Mouse (Mus musculus) forebrain, embryonic 12.5 days (tissue): ENCODE measurements around the gene Rtl3. TPM values are rescaled to one million over a fixed set of nuclear protein-coding genes. Genes with fewer than 3 reads are reported as not detected.

Source experiments
- ATAC-seq: fragments of 200-750 bp; cut with Nextera tagmentation; 2 replicates; pipeline ENCODE4 v1.8.0; 2017; ENCODE audit warnings: moderate TSS enrichment; ENCODE audit not compliant: low FRiP score
- H3K27ac ChIP-seq: fragments of 300-500 bp; sonication (generic); 2 replicates; pipeline ENCODE4 v1.5.1; 2016; ENCODE audit warnings: mild to moderate bottlenecking
- H3K27me3 ChIP-seq: fragments of 300-500 bp; sonication (generic); 2 replicates; pipeline ENCODE4 v1.6.1; 2016; ENCODE audit warnings: mild to moderate bottlenecking
- H3K36me3 ChIP-seq: fragments of 300-500 bp; sonication (generic); replicated peaks from 2 replicates; pipeline ENCODE4 v1.6.1; 2016; ENCODE audit warnings: mild to moderate bottlenecking
- H3K4me1 ChIP-seq: fragments of 300-500 bp; sonication (generic); 2 replicates; pipeline ENCODE4 v1.6.1; 2016
- H3K4me2 ChIP-seq: fragments of 300-500 bp; sonication (generic); 2 replicates; pipeline ENCODE4 v1.6.1; 2016; ENCODE audit warnings: mild to moderate bottlenecking, moderate library complexity
- H3K4me3 ChIP-seq: fragments of 300-500 bp; sonication (generic); replicated peaks from 2 replicates; pipeline ENCODE4 v1.5.1; 2016; ENCODE audit warnings: mild to moderate bottlenecking
- H3K9ac ChIP-seq: fragments of 300-500 bp; sonication (generic); 2 replicates; pipeline ENCODE4 v1.6.1; 2016; ENCODE audit warnings: mild to moderate bottlenecking
- H3K9me3 ChIP-seq: fragments of 300-500 bp; sonication (generic); 2 replicates; pipeline ENCODE4 v1.6.1; 2016
- WGBS: fragments of 180-500 bp; shearing (Covaris S2); methylation state at CpG from one replicate; pipeline ENCODE4 v1.1.7; 2016; 5-methylcytosine and 5-hydroxymethylcytosine counted together
- polyA plus RNA-seq: library from polyadenylated mRNA; unstranded; fragments of >200 nt; fragmentation: Nextera tagmentation; extraction: Ambion mirVana; gene quantifications from 2 replicates; pipeline ENCODE4 v1.2.1, GENCODE M21; 2016

Gene Rtl3
- 2.4 and 3.6 TPM in 2 replicates for polyA plus RNA-seq

DNA sequence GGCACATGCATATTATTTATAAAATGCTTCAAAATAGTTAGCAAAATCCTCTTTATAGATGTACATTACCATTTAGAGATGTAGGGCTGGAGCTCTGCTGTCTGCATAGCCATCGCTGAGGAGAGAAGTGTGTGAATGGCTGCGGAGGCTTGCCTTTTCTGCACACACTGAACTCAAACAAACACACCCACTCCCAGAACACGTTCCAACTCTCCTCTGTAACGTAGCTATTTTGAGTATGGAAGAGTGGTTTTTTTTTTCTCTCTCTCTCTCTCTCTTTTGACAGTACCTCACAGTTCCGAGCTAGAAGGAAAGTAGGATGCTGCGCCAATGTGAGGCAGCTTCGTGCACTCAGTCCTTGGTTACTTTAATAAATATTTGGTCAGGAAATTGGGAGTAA, at the start of gene Rtl3:
Gene Rtl3 (minus strand): TSS at position 236 of the 400 bp plus-strand sequence.
- no peak within 1 kb of the TSS for H3K27ac ChIP-seq
- H3K4me2 ChIP-seq: no peak within 1 kb of the TSS
- H3K9ac ChIP-seq: no peak within 1 kb of the TSS
- no peak for ATAC-seq
- no peaks in the 10 kb centered on the region for H3K36me3 ChIP-seq
- 78% methylated on average over 7 of the region's 7 CpGs for WGBS
- no peaks in the 10 kb centered on the region for H3K9me3 ChIP-seq
- no peaks in the 10 kb centered on the region for H3K27me3 ChIP-seq
- H3K4me3 ChIP-seq: no peak within 1 kb of the TSS
- no peaks in the 10 kb centered on the region for H3K4me1 ChIP-seq

DNA sequence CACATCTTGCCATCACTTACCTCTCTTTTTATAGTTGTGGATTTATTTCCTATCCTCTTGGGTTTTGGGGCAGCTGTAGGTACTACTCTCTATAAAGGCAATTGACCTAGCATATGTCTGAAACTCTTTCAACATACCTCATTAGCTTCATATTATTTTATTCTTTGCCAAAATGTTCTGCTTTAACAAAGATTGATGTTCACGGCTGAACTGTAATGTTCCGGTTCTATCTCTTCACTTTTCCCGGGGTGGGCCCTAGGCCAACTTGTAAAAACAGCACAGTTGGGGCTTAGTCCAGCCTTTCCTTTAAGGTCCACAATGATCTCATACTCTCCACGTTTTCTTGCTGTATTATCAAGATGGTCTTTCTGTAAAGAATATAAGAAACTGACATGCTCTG, 31.9 kb upstream of the Rtl3 start:
- Histone ChIP-seq H3K4me1 (no peaks in the 10 kb centered on the region), H3K36me3 (no peaks in the 10 kb centered on the region), H3K27me3 (0 out of 2 replicates have a peak, but pooled peaks cover 6% of the 10 kb centered on the region), H3K9ac (no peak overlapping the region), H3K4me2 (no peak overlapping the region), H3K9me3 (no peaks in the 10 kb centered on the region), H3K27ac (no peak overlapping the region), H3K4me3 (no peak overlapping the region)
- WGBS: 61% methylated on average over 4 of the region's 4 CpGs
- ATAC-seq: no peak

DNA sequence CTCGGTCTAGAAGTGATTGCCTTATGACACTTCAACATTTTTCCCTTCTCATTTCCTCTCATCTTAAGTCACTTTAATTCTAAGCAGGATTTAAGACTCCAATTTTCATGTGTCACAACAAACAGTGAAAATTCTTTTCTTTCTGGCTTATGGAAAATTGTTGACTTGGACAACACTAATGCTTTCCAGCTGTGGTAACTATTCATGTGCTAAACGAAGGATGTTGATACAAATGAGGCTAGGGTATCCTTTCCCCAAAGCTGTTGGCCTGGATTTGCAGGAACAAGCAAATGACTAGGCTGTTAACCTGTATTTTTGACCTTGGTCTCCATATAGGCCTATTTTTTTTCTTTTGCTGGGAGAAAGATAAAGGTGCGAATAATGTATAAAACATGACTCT, 31.4 kb upstream of the Rtl3 start:
- Histone ChIP-seq H3K27ac (no peak overlapping the region), H3K9me3 (no peaks in the 10 kb centered on the region), H3K4me3 (no peak overlapping the region), H3K4me1 (no peaks in the 10 kb centered on the region), H3K9ac (no peak overlapping the region), H3K4me2 (no peak overlapping the region), H3K36me3 (no peaks in the 10 kb centered on the region), H3K27me3 (0 out of 2 replicates have a peak, but pooled peaks cover 6% of the 10 kb centered on the region)
- no peak for ATAC-seq
- WGBS: 40% methylated on average over 3 of the region's 3 CpGs

DNA sequence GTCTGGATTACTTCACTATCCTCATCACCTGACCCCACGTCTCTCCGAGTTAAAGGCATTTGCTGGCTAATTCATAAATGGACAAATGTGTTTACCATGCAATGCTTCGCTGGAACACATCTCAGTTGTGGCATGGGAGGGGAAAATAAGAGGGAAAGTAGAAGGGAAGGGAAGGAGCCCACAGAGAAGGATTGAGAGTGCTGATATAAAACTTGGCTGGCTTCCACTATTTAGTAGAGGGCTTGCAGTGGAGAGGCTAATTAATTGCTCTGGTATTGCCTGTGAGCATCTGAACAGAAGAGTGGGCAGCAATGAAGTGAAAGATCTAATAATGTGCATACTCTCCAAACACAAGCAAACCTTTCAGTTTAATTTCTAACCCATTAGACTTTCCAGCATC, 31.0 kb upstream of the Rtl3 start:
- H3K4me1 ChIP-seq: no peaks in the 10 kb centered on the region
- no peak overlapping the region for H3K27ac ChIP-seq
- H3K9ac ChIP-seq: no peak overlapping the region
- H3K36me3 ChIP-seq: no peaks in the 10 kb centered on the region
- peak; percentile 72; the same call in 1 of the 2 replicates for ATAC-seq
- H3K4me3 ChIP-seq: no peak overlapping the region
- WGBS: 44% methylated on average over 3 of the region's 3 CpGs
- 0 out of 2 replicates have a peak, but pooled peaks cover 6% of the 10 kb centered on the region for H3K27me3 ChIP-seq
- no peak overlapping the region for H3K4me2 ChIP-seq
- H3K9me3 ChIP-seq: no peaks in the 10 kb centered on the region

DNA sequence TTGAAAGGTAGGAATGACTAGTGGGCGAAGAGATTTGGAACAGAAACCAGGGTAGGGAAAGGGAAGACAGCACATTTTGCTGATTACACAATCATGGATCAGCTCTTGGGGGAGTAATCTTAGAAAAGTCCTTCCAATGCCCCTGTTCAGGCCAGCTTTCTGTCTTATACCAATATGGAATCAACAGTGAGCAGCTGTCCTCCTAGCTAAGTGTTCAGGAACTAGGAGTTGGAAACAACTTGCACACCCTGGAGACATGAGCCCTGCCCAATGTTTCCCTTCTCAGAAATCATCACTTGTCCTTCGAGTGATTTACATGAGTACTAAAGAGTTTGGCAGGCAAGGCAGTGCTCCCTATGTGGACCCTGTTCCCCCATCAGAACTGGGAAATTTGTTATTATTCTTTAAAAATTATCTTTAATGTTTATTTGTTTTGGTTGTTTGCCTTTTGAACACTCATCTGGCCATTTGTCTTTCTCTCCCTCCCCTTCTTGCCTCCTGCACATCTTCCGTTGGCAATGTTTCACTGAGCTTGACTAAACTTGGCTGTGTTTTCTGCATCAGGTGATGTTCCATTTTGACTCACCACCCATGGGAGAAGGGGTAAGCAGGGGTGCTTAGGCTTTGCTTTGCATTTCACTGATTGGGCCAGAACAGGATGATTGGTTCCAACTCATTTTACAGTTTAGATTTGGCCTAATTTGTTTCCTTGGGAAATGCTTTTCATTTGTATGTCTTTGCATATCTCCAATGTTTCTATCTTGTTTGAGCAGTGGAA, 13.3 kb upstream of the Rtl3 start:
- Histone ChIP-seq H3K9me3 (no peaks in the 10 kb centered on the region), H3K4me2 (no peak overlapping the region), H3K4me3 (no peak overlapping the region), H3K4me1 (no peaks in the 10 kb centered on the region), H3K27ac (no peak overlapping the region), H3K27me3 (0 out of 2 replicates have a peak, but pooled peaks cover 7% of the 10 kb centered on the region), H3K9ac (no peak overlapping the region), H3K36me3 (no peaks in the 10 kb centered on the region)
- 80% methylated on average over 3 of the region's 3 CpGs for WGBS
- ATAC-seq: no peak

DNA sequence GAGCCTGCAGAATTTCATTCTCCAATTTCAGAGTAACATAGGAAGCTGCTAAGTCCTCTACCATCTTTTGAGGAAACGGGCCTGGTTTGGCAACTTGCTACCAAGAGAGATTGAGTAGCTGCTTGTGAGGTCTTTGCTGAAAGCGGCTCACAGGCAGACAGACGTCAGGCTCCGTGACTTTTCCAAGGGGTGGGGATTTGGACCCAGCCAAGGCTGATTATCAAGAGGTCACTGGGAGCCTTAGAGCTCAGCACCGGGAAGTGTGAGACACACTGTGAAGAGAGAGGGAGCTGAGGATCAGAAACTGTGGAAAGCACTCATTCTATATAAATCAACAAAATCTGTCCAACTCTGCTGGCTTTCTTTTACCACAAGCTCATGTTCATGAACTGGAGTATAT, 853 bp downstream of the Rtl3 start:
- no peak overlapping the region for H3K4me3 ChIP-seq
- no peaks in the 10 kb centered on the region for H3K27me3 ChIP-seq
- H3K9ac ChIP-seq: no peak overlapping the region
- H3K4me2 ChIP-seq: no peak overlapping the region
- ATAC-seq: no peak
- H3K9me3 ChIP-seq: no peaks in the 10 kb centered on the region
- H3K4me1 ChIP-seq: no peaks in the 10 kb centered on the region
- WGBS: 65% methylated on average over 5 of the region's 5 CpGs
- H3K36me3 ChIP-seq: no peaks in the 10 kb centered on the region
- H3K27ac ChIP-seq: no peak overlapping the region

DNA sequence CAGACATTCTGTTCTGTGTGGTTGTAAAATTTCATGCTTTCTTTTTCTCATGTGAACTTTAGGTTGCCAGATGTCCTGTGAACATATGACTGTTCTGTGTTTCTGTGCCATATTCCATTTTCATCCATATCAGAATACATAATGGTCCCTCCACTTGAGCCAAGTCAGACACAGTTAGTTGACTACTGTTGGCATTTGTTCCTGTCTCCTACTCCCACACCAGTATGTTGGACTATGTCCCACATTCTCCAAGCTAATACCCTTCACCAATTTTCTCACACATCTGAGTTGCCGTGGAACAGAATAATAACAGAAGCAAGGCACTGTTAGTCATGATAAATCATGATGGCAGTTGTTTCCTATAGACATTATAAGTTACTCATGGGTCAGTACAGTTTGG, 9.9 kb downstream of the Rtl3 start:
- no peak overlapping the region for H3K4me3 ChIP-seq
- no peaks in the 10 kb centered on the region for H3K36me3 ChIP-seq
- no peaks in the 10 kb centered on the region for H3K27me3 ChIP-seq
- WGBS: 91% methylated on average over 1 of the region's 1 CpGs
- no peaks in the 10 kb centered on the region for H3K4me1 ChIP-seq
- no peak overlapping the region for H3K27ac ChIP-seq
- no peaks in the 10 kb centered on the region for H3K9me3 ChIP-seq
- no peak for ATAC-seq
- H3K9ac ChIP-seq: no peak overlapping the region
- no peak overlapping the region for H3K4me2 ChIP-seq

DNA sequence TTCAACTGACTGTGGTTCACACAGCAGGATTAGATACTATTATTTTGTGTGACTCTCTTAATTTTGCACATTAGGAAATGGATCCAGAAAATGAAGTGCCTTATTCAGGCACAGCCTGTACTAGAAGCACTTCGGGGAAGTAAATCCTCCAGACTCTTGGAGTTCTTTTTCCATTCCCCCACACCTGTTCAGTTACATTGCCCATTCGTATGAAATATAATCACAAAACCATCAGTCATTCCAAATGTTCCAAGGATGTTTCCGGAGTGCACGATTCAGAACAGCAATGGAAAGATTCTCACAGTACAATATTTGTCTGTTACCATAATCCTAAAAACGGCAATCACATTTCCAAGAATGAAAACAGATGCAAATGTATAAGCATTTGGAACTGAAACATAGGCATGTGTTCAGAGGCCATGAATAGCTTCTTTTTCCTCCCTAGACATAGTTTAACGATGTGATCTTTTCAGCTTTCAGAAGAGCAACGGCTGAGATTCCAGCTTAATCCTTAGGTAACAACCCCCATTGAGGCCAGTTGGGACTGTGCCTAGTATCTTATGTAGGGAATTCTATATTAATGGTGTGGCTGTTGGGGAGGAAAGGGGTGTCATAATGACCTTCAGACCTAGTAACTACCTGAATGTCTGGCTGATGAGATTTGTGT, 30.8 kb downstream of the Rtl3 start:
- WGBS: 66% methylated on average over 7 of the region's 7 CpGs

DNA sequence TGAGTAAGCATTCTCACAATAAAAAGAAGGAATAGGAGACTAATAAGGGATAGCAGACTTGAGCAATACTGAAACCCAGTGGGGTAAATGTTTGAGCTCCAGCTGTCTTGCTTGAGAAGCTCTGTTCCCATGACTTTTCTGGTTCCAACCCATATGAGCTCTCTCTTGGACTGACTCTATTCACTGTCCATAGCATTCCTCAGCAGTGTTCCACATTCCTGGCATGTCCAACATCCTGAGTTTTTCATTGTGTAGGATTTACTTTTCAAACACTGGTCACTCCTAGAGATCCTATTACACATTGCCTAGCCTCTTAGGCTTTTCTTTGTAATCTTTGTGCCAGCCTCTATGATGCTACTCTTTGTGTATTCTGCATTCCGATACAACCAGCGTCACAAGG, 36.1 kb downstream of the Rtl3 start:
- no peaks in the 10 kb centered on the region for H3K36me3 ChIP-seq
- no peak overlapping the region for H3K4me3 ChIP-seq
- no peak overlapping the region for H3K27ac ChIP-seq
- H3K4me1 ChIP-seq: no peaks in the 10 kb centered on the region
- ATAC-seq: no peak
- H3K9ac ChIP-seq: no peak overlapping the region
- WGBS: 51% methylated on average over 2 of the region's 2 CpGs
- no peak overlapping the region for H3K4me2 ChIP-seq
- H3K9me3 ChIP-seq: no peaks in the 10 kb centered on the region
- H3K27me3 ChIP-seq: no peaks in the 10 kb centered on the region

More for the DNA sequence above, 30.8 kb downstream of the Rtl3 start:
- no peak for ATAC-seq
- Histone ChIP-seq H3K9ac (no peak overlapping the region), H3K4me2 (no peak overlapping the region), H3K9me3 (no peaks in the 10 kb centered on the region), H3K27ac (no peak overlapping the region), H3K27me3 (no peaks in the 10 kb centered on the region), H3K4me3 (no peak overlapping the region), H3K4me1 (no peaks in the 10 kb centered on the region), H3K36me3 (no peaks in the 10 kb centered on the region)

DNA sequence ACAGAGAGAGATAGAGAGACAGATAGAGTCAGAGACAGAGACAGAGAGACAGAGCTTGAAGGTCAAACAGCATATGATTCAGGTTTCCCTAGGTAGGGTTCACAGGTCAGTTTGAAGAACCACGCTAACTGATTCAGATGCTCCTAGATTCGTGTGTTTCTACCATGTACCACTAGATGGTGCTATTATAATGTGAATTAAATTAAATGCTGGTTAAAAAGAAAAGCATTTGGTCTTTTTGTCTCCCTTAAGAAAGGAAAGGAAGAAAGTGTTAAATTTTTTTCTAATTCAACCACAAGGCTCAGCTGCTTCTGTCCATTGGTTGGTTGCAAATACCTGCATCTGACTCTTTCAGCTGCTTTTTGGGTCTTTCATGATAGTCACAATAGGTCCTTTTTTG, 45.8 kb downstream of the Rtl3 start:
- ATAC-seq: no peak
- H3K4me3 ChIP-seq: no peak overlapping the region
- H3K9me3 ChIP-seq: no peaks in the 10 kb centered on the region
- no peak overlapping the region for H3K9ac ChIP-seq
- no peak overlapping the region for H3K4me2 ChIP-seq
- no peaks in the 10 kb centered on the region for H3K36me3 ChIP-seq
- H3K27me3 ChIP-seq: 0 out of 2 replicates have a peak, but pooled peaks cover 5% of the 10 kb centered on the region
- WGBS: 6% methylated on average over 2 of the region's 2 CpGs
- no peak overlapping the region for H3K27ac ChIP-seq
- no peaks in the 10 kb centered on the region for H3K4me1 ChIP-seq
